Mouse (Mus musculus) thymus, postnatal 36 days (tissue): ENCODE results near the gene Tmem150b.

Source experiments
- DNase-seq, 2 experiments: peaks; one replicate each; pipeline ENCODE4 v3.0.0; 2022; ENCODE audit warnings: mixed read lengths in 2 of 2

The Tmem150b gene

DNA sequence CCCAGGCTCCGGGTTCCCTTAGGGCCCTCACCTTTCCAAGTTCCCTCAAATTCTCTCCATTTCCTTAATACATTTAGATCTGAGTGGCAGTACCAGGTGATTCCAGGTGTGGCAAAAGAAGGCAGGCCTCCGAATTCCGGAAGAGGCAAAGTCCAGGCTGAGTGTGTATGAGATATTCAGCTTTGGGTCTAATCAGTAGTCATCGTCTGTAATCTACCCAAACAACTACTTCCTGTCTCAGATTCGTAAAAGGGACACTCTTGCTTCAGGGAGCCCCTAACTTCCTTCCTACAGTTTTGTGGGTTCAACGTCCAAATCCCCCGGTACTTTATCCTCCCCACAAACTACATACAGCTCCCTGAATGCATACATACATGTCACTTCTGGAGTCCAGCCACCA, at the start of gene Tmem150b:
Gene Tmem150b (minus strand): TSS at position 81 of the 400 bp plus-strand sequence.
- DNase-seq: no peak

DNA sequence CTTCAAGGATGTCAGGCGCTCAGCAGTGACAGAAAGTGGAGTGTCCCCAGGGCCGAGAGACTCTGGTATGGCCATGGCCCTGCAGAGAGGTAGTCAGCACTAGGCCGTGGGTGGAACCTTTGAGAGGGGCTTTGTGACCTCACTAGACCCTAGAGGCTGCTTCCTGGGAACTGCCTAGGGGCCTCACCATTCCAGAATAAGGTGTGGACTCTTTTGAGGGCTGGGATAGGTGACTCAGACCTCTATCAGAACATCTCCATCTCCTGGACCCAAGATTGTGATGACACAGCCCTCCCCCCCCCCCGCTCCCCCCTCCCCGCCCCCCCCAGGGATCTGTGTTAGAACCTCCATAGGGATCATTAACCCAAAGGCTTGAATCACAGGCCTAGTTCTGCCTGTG, 46.2 kb upstream of the Tmem150b start, which contains the start of gene Fam71e2:
Gene Fam71e2 (minus strand): TSS at position 101 of the 400 bp plus-strand sequence.
- no peak for DNase-seq

DNA sequence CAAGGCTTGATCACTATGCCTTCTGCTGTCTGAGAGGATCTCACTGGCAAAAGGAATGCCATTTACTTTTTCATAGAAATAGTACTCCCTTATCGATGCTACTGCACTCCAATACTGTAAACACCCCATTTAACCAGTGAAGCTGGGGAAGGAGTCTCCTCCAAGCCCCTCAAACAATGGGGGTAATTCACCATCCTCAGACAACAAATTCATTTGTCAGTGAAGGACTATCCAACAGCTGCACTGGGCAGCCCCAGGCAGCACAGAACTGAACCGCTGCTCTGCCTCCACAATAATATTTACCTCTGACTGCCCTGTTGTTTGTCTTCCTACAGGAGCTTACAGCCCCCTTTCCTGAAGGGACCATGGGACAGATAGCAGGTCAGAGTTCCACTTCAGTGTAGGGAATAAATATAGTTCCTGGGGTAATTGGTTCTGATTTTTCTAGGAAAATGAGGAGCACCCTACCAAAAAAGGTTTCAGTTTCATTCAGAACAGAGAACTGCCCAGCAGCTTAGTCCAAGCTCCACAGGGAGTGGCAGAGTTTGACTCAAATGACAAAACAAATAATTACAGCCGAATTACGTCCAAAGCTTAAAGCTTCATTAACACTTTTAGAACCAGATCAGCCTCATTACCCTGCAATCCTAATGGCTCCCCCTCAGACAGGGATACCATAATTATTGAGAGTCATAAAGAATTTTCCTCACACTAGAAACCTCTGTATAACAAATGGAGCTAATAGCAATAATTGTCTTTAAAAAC, 40.1 kb upstream of the Tmem150b start:
- no peak for DNase-seq

DNA sequence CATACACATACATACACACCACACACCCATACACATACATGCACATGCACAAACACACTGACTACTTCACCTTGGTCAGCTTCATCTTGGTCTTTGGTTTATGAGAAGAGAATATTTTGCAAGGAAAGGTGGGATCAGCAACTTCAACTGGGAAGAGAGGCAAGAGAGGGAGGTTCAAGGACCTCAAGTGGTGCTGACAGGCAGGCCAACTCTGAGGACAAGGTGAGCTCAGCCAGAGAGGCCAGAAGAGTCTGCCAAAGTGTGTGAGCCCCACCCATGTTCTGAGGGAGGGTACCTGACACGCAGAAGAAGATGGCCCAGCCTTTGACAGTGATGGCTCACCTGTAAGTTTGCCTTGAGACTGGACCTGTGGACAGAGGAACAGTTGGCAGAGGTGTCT, 34.6 kb upstream of the Tmem150b start:
- DNase-seq: no peak

DNA sequence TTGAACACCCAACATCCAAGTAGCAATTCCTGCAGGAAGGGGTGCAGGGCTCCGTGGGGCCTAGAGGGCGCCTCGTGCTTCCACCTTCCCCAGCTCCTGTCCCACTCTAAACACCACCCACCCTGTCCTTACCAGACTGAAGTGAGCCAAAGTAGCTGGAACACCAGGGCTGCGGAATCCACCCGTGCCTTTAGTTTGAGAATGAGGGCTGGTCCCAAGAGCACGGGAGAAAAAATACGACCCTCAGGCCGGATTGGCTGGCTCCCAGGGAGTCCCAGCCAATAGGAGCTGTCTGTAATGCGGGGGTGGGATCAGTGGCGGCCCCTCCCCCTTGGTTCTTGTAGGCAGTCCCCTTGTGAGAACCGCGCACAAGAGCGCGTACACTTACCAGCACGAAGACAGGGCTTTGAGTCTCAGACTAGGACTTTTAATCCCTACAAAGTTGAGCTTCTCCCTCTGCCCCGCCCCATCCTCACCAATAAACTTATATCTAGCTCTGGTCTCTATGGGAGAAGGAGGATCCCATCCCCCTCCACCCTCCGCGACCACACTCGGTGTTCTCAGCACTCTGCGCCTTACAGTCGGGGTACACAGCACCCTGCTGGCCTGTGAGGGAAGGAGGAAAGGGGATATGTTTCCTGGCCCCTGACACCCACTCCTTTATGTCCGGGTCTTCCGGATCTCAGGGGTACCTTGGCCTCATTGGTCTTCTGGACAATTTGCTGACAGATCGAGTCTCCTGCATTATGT, 27.9 kb upstream of the Tmem150b start, which contains the start of gene Cox6b2:
Gene Cox6b2 (minus strand): TSS at position 274 of the 750 bp plus-strand sequence.
- DNase-seq: peak; percentile 83 to 91

DNA sequence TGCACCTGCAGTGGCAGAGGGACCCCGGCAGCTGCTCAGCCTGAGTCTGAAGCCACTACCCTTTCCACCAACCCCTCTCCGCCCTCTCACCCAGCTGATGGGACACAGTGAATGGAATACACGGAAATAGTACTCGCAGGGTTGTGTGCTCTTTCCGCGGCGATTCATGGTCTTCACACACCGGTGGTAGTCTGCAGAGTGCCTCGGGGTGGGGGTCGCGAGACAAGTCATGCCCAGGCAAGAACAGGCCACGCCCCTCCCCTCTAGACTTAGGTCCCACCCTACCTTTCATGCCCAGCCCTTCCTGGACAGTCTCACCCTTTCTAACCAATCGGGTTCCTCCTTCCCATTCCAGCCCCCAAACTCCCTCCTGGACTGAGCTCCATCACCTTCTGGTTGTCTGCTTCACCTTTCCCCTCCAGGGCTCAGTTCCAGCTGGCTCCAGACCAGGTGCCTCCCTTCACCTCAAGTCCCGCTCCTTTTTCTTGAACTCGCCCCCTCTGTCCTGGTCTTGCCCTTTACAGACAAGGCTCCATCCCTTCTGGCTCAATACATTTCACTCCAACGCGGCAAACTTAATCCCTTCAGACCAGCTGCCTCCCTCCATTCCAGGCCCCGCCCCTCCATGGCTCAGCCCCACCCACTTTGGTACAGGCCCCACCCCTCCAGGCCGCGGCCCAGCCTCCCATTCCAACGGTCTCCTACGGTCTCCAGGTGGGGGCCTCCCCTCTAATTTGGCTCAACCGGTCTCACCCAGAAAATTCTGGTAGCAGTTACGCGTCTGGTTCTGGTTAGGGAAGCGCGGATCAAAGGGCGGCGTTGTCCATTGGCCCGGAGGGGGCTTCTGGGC, 27.1 kb upstream of the Tmem150b start:
- DNase-seq: peak; percentile 23 to 44

DNA sequence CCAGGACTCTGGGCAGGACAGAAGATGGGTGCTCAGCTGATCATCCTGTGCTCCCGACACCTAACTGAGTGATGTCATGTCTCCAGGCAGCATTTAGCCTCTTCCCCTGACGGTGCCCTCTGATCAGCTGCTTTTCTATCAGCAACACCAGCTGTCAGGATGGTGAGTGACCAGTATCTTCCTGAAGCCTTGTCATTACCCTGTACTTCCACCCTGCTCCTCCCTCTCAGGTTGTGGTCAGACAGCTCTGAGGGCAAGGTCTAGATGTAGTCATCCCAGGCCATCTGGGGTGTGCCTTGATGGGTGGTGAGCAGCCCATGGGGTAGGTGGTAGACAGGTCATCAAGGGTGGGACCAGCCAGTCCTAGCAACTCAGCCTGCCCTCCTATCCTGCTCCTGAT, 24.1 kb upstream of the Tmem150b start:
- DNase-seq: no peak

DNA sequence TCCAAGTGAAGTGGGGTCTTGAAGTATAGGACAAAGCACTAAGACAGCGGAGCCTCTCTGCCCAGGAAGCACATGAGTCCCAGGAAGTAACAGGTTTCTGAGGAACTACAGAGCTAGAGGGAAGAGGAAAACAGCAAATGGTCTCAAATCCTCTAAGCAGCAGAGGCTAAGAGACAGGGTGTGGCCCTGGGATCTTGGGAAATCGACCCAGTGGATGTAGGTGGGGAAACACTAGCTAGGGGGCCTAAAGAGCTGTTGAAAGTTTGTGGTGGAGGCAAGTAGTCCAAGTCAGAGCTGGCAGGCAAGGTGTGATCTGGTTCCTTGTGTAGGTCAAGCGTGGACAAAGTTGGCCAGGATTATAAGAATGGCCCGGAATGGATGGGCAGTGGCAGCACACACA, 23.3 kb upstream of the Tmem150b start:
- DNase-seq: no peak

DNA sequence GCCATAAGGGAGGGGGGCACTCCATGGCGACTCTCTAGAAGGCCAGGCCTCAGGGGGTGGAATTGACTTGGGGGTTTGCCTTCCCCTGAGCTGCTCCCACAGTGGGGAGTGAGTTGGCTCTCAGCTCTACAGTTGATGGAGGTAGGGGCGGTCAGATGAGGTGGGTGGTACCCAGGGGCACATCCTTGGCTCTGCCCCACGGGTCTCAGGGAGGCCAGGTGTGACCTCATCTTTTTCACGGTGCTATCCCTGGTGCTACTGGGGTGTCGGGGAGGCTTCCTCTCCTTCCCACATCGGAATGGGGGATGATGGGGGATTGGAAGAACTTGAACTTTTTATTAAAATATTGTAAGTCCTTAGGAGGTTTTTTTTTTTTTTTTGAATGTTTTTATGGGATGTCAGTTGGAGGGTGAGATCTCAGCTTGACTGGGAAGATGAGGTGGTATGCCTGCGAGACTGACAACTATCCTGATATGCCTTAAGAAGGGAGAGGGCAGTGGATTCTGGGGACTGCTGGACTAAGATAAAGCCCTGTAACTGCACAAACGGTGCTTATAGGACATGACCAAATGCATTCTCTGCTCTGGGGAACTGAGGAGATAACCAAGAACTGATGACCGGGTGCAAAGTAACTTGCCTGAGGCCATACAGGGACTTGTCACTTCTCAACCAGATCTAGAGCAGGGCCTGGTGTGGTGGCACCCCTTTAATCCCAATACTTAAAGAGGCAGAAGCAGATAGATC, 22.3 kb upstream of the Tmem150b start:
- DNase-seq: no peak

DNA sequence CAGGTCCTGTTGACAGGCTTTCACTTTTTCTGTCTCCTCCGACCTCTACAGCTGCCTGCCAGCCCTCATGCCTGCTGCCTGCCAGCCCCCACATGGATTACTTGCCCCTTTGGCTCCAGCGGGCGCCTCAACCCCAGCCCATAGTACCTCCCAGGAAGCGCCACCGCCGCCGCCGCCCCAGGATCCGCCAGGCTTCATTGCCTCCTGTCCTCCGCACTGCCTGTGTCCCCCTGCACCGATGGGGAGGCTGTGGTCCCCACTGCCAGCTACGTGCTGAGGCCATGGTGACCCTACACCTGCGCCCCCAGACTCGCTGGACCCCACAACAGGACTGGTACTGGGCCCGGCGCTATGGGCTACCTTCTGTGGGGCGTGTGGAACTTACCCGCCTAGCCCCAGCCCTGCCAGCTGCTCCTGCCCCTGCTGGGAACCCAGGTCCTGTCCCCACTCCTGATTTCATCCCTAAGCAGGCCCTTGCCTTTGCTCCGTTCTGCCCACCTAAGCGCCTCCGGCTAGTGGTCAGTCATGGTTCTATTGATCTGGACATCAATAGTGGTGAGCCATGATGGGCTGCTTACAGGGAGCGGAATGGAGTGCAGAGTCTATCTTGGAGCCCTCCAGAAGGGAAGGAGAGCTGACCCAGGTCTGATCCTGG, 21.4 kb upstream of the Tmem150b start:
- DNase-seq: no peak

DNA sequence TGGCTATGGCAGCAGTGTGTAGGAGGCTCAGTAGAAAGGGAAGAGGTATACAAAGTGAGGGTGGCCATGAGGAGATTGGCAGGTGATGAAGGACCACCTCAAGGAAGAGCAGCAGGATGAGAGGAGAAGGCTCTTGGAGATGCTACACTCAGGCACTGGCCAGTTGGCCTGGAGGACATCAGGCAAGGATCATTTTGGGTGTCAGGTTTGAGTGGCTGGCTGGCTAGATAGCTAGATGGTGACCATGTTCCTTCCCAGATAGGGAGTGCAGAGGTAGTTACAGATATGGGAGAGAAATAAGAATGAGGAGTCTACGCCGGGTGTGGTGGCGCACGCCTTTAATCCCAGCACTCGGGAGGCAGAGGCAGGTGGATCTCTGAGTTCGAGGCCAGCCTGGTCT, 19.8 kb upstream of the Tmem150b start:
- no peak for DNase-seq

DNA sequence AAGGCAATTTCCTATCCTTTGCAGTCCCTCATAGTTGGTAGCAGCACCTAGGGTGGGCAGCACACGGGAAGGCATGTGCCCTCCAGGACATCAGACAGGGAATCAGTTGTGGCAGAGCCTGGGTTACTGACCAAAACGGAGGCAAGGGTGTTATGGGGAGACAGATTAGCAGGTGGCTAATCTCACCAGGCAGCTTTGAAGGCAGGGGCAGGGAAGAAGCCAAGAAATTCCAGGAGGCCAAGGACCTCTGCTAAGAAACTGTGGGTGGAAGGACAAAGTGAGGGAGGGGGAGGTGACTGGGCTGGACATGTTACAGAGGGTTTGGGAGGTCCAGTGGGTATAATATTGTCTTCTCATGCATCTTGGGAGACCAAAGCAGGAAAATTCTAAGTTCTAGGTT, 18.3 kb upstream of the Tmem150b start:
- no peak for DNase-seq

DNA sequence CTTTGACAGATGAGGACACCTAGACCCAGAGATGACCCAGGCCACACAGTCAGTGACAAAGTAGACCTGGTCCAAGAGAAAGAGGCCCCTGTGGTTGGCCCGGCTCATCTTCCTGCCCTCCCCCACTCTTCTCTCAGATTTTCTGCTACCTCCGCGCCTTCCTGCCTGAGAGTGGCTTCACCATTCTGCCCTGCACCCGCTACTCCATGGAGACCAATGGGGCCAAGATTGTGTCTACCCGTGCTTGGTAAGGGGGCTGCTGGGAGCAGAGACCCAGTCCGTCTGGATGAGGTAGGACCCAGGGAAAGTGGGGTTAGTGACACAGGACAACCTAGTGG, 17.4 kb upstream of the Tmem150b start:
- no peak for DNase-seq

DNA sequence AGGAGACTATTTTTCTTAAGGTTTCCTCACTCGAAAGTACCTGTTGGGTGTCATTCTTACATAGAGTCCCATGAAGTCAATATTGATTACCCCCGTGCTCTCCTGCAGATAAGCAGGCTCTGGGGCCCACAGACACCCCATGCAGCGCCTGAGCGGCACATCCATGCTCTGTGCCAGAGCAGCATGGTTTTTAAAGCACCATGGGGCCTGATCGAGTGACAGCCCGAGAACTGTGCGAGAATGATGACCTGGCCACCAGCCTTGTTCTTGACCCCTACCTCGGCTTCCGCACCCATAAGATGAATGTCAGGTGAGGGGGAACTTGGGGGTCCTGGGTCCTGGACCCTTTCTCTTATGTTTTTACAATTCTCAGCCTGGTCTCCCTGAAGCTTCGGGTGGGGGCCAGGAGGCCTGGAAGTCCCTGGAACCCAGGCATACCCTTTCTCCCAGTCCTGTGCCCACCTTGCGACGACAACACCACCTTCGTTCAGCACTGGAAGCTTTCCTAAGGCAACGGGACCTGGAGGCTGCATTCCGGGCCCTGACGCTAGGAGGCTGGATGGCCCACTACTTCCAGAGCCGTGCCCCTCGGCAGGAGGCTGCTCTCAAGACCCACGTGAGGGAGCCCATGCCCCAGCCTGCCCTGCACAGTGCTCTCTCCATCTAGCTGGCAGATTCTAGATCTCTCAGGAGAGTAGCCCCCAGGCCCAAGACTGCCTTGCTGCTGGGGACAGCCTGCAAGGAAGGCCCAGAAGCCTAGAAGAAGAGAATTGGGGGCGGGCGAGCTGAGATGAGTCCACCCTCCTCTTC, 16.8 kb upstream of the Tmem150b start:
- no peak for DNase-seq

DNA sequence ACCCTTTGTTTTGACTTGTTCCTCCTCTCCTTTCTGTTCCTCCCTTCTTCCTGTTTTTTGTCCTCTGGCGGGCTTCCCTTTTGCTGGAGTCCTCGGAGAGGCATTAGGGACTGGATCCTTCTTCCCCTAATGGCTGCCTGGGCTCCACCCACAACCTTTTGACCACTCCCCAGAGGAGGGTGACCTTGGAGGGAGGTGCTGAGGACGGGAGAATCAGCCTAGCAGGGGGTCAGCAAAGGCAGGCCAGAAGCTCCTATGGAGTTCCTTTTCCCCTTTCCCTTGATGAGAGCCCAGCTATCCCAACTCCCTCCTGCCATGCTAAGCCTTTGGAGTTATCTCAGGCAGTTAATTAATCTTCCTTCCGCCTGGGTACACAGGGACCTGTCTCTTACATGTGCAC, 16.1 kb upstream of the Tmem150b start:
- DNase-seq: peak; percentile 17 to 37

DNA sequence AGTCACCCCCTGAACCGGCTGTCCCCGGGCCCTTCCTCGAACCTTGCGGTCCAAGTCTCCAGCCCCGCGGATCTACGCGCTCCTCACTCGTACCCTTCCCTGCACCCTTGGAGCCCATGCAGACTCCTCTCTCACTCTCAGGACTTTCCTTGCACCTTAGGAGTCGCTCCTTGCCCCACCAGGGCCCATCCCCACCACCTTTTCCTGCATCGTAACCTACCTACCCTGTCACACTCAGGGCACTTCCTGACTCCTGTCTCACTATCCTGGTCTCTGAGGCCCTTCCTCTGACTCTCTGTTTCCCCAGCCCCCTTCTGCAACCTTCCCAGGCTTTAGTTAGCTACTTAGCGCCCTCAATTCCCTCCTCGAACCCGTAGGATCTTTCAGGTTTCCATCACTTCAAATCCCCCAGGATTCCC, 15.3 kb upstream of the Tmem150b start:
- DNase-seq: no peak

DNA sequence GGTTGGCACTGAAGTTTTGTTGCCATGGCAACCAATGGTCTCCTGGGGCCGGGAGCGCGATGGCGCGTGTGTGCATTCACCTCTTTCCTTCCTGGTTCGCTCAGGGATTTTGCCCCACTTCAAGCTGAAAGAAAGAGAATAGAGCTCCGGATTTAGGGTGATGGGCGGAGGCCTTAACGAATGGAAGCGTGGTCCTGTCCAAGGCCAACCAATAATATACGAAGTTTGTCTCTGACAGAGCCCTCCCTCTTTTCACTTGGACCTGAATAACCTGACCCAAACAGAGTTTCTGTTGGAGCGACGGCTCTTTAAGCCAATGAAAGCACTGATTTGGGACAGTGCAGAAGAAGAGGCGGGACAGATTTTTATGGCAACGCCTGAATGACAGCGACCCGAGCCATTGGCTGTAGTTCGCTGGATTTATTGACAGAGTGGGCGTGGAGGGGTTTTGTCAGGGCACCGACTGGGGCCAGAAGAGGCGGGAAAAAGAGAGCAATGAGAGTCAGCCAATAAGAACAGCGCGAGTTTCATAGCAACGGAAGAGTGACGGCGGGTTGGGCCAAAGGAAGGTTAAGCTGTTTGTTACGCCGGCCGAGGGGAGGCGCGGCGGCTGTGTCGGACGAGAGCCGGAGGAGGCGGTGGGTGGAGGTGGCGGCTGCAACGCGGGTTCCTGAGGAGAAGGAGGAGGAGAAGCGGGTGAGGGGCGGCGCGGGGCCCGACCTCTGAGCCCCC, 14.7 kb upstream of the Tmem150b start, which contains the start of gene Kmt5c:
Gene Kmt5c (plus strand): TSS at position 572 of the 732 bp plus-strand sequence.
- peak; percentile 91 to 96 for DNase-seq

DNA sequence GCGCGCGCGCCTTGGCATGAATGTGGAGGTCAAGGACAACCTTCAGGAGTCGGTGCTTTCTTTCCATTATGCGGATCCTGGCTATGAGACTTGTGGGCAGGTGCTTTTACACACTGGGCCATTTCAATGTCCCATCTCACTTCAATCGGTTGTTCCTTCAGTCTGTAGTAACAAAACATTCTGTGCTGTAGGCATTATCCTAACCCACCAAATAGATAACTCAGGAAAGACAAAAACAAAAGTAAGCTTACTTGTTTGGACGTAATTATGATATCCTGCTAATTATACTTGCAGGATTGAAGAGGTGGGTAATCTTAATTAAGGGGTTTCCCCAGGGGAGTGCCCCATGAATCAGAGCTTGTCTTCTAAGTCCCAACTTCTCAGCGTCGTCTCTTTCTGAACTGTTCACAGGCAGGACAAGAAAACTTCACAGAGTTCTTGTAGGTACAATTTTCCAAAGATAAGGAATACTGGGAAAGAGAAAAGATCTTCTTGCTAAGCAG, 14.0 kb upstream of the Tmem150b start:
- DNase-seq: no peak

DNA sequence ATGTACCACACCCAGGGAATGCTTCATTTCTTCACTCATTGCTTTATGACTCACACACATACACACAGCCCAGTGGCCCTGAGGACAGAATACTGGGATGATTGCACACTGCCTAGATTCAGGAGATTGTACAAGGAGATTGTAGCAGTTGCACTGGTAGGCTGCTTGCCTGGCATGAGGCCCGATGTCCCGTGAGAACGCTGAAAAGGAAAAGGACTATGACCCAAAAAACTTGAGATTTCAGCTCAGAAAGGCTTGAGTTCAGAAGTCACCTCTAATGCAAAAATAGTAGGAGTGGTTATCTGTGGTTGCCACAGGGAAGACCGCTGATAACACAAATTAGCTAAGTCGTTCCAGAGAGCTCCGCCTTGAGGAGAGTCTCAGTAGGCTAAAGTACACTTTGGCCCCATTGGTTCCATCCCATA, 7.9 kb upstream of the Tmem150b start:
- DNase-seq: no peak

DNA sequence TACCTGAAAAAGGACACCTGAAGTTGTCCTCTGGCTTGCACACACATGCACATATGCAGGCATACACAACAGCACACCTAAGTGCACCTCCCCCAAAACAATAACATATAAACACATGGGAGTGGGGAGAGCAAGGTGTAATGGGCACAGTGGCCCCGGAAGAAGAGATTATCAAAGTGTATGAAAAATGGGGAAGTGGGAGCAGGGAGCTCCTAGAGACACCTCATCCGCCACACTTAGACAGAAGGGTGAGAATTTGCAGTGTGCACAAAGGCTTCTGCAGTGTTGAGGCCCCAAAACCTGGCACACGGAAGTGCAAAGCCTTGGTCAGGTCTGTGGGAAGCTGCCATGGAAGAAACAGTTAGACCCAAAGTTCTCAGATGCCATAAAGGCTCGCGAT, 6.0 kb upstream of the Tmem150b start:
- DNase-seq: no peak
